Mouse (Mus musculus) T-cell, adult 66 days (primary cell): Measurements from ENCODE around the gene Arhgef3. TPM values are rescaled to one million over a fixed set of nuclear protein-coding genes. Genes with fewer than 3 reads are reported as not detected.

Experiments used
- total RNA-seq, 2 experiments: library from RNA; stranded (reverse); gene quantifications; 3 replicates in 1 of 2; 4 replicates in 1 of 2; pipeline ENCODE4 v1.2.4; 2023

The Arhgef3 gene
- 100 to 1,000 TPM; 107 to 110 TPM for total RNA-seq

DNA sequence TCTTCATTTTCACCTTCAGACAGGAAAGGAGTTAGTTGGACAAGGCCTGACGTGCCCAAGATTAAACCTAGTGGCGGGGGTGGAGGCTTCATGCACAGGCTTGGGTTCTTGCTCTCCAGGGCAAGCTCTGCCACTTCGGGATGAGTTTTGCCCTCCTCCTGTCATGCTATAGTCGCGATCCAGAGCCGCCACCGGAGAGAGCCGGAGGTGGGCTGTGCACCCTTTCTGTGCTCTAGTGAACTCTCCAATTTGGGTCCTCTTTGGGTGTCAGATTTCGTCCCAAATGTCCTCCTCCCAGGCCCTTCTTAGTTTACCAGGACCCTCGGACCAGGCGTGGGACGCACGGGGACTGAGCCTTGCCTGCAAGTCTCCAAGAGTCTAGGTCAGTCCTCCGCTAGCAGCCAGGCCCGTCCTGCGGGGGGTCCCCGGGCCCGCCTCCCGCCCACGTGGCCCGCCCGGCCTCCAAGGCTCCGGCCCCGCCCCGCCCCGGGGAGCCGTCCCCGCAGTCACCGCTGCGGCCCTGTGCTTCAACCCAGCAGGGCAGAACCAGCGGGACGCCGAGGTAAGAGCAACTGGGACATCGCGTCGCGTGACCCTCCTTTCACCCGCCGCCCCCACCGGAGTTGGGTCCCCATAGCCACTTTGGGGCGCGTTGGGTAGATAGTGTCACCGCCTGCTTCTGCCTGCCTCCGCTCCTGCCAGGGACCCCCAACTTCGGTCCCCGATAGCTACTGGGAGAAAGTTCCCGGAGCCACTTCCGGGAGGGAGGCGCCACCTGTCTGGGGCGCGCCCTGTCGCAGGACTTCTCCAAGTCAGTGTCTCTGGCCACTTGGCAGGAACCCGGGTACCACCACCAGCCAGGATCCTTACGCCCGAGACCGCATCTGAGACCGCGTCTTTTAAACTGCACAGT lies at the start of gene Arhgef3:
Gene Arhgef3, plus strand, starts transcription at position 538 of the 913 bp plus-strand sequence.

DNA sequence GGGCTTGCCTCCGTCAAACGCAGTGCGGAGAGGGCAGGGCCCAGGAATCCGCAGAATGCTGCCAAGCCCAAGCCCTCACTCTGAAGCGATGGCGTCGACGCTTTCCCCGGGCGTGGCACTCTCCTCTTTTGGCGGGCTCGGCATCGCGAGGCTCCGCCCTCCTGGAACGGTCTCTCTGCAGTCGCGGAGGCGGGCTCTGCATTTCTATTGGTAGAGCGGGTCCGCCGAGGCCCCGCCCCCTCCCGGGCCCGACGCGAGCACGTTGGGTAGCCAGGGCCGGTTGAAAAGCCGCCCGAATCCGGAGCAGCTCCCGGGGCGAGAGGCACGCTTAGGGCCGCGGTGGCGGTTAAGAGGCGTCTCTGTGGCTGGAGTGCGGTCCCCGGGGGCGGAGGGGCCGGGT lies 313.9 kb downstream of the Arhgef3 start, which contains the start of gene Fam208a:
Gene Fam208a, plus strand, starts transcription at position 262 of the 400 bp plus-strand sequence.

Other genes with a start within 250 kb of the Arhgef3 start
- not detected for gene Asb14, start 220.3 kb upstream of the Arhgef3 start, total RNA-seq
- gene Appl1, start 143.7 kb upstream of the Arhgef3 start, total RNA-seq: 10 to 100 TPM; 46.3 to 47.1 TPM
- gene Hesx1, start 120.5 kb upstream of the Arhgef3 start, total RNA-seq: not detected
- under 1 TPM; 0.47 to 0.95 TPM for gene Il17rd, start 76.0 kb upstream of the Arhgef3 start, total RNA-seq